Mouse (Mus musculus): ENCODE data around the gene Atf7. TPM values are rescaled to one million over a fixed set of nuclear protein-coding genes. Genes with fewer than 3 reads are reported as not detected.

The Atf7 gene
- polyA plus RNA-seq, 1 experiment from 2014 or later = 13.7 TPM

DNA sequence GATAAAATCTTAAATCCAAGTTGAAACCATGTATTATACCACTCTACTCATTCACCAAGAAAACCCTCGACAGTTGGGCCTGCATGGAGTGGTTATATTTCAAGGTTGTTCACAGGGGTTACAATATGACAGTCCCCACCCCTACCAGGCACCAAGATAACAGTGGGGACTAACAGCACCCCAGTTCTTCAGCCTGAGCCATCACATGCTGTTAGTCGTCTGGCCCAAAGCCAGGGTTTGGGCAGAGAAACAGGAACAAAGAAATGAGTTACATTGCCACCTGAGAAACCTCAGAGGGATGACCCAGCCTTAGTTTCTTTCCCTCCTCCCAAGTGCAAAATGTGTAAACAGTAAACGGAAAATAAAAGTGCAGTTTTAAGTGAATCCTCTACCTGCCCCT is 125.9 kb downstream of the Atf7 start:
- Histone ChIP-seq H3K4me3 (ENCODE audit: low read depth, low read length) (no peak overlapping the region), H3K9ac (replicated peaks; ENCODE audit: low read length) (no peak overlapping the region), H3K27ac (replicated peaks; ENCODE audit: low read depth, low read length) (no peak overlapping the region), H3K4me2 (ENCODE audit: low read depth, low read length) (no peak overlapping the region), H3K27me3 (ENCODE audit: control insufficient read depth, insufficient read depth, low read length) (no peaks in the 10 kb centered on the region), H3K36me3 (replicated peaks; ENCODE audit: control insufficient read depth, insufficient read depth, low read depth, low read length) (peaks cover 27% of the 10 kb centered on the region), H3K4me1 (ENCODE audit: control insufficient read depth, insufficient read depth, low read length) (no peaks in the 10 kb centered on the region), H3K9me3 (replicated peaks; ENCODE audit: control insufficient read depth, low read length) (no peaks in the 10 kb centered on the region)
- DNase-seq (ENCODE audit: low spot score) (no peak), ATAC-seq (replicated peaks; ENCODE audit: insufficient number of reproducible peaks, low FRiP score, low TSS enrichment, low read depth) (no peak)
- WGBS = 86% methylated on average over 3 of the region's 3 CpGs

DNA sequence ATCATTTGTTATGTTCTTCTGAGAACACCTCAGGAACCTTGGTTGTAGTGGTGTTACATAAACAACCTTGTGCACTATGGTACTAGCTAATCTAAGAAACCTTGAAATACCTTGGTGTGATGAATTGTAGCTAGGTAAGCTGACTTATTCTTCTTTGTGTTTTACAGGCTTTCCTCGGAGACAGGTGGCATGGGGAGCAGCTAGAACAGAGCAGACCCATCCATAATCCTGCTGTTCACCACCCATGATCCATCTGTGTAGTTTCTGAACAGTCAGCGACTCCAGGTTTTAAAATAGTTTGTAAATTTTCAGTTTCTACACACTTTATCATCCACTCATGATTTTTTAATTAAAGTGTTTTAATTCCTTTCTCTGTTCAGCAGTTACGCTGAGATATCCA is 126.9 kb downstream of the Atf7 start:
- H3K36me3 ChIP-seq (replicated peaks; ENCODE audit: control insufficient read depth, insufficient read depth, low read depth, low read length) = peaks cover 28% of the 10 kb centered on the region
- H3K4me2 ChIP-seq (ENCODE audit: low read depth, low read length) = no peak overlapping the region
- no peaks in the 10 kb centered on the region for H3K27me3 ChIP-seq (ENCODE audit: control insufficient read depth, insufficient read depth, low read length)
- WGBS = 94% methylated on average over 3 of the region's 3 CpGs
- ATAC-seq (replicated peaks; ENCODE audit: insufficient number of reproducible peaks, low FRiP score, low TSS enrichment, low read depth) (no peak), DNase-seq (ENCODE audit: low spot score) (no peak)
- no peaks in the 10 kb centered on the region for H3K9me3 ChIP-seq (replicated peaks; ENCODE audit: control insufficient read depth, low read length)
- no peak overlapping the region for H3K27ac ChIP-seq (replicated peaks; ENCODE audit: low read depth, low read length)
- H3K4me3 ChIP-seq (ENCODE audit: low read depth, low read length) = no peak overlapping the region
- no peak overlapping the region for H3K9ac ChIP-seq (replicated peaks; ENCODE audit: low read length)
- no peaks in the 10 kb centered on the region for H3K4me1 ChIP-seq (ENCODE audit: control insufficient read depth, insufficient read depth, low read length)

GRCm38 (mm10) chr15:102487664-102488063 is 137.6 kb downstream of the Atf7 start:
- no peak for DNase-seq (ENCODE audit: low spot score)

DNA sequence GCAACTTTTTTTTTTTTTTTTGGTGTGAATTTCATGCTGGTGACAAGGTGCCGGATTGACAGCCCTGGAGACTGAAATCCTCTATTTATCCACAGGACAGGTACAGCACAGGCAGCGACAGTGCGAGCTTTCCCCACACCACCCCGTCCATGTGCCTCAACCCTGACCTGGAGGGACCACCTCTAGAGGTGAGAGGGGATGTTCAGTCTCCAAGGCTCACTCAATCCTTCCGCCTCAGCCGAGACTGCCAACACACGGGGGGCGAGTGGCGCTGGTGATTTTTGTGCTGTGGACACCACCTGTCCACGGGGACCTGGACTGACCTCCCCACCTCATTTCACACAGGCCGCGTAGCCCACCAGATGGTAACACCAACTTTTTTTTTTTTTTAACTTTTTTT is 139.4 kb downstream of the Atf7 start:
- Histone ChIP-seq H3K4me3 (ENCODE audit: low read depth, low read length) (no peak overlapping the region), H3K4me2 (ENCODE audit: low read depth, low read length) (no peak overlapping the region), H3K27me3 (ENCODE audit: control insufficient read depth, insufficient read depth, low read length) (no peaks in the 10 kb centered on the region), H3K9me3 (replicated peaks; ENCODE audit: control insufficient read depth, low read length) (no peaks in the 10 kb centered on the region), H3K27ac (replicated peaks; ENCODE audit: low read depth, low read length) (no peak overlapping the region), H3K9ac (replicated peaks; ENCODE audit: low read length) (no peak overlapping the region), H3K36me3 (replicated peaks; ENCODE audit: control insufficient read depth, insufficient read depth, low read depth, low read length) (peaks cover 29% of the 10 kb centered on the region), H3K4me1 (ENCODE audit: control insufficient read depth, insufficient read depth, low read length) (no peaks in the 10 kb centered on the region)
- 86% methylated on average over 12 of the region's 12 CpGs for WGBS
- ATAC-seq (replicated peaks; ENCODE audit: insufficient number of reproducible peaks, low FRiP score, low TSS enrichment, low read depth) = no peak
- no peak for DNase-seq (ENCODE audit: low spot score)

More at GRCm38 (mm10) chr15:102487664-102488063, 137.6 kb downstream of the Atf7 start:
- H3K4me2 ChIP-seq (ENCODE audit: low read depth, low read length) = no peak overlapping the region
- H3K9ac ChIP-seq (replicated peaks; ENCODE audit: low read length) = no peak overlapping the region
- no peak for ATAC-seq (replicated peaks; ENCODE audit: insufficient number of reproducible peaks, low FRiP score, low TSS enrichment, low read depth)
- no peak overlapping the region for H3K4me3 ChIP-seq (ENCODE audit: low read depth, low read length)
- H3K4me1 ChIP-seq (ENCODE audit: control insufficient read depth, insufficient read depth, low read length) = no peaks in the 10 kb centered on the region
- WGBS = 80% methylated on average over 1 of the region's 1 CpGs
- peaks cover 29% of the 10 kb centered on the region for H3K36me3 ChIP-seq (replicated peaks; ENCODE audit: control insufficient read depth, insufficient read depth, low read depth, low read length)
- no peaks in the 10 kb centered on the region for H3K9me3 ChIP-seq (replicated peaks; ENCODE audit: control insufficient read depth, low read length)
- no peaks in the 10 kb centered on the region for H3K27me3 ChIP-seq (ENCODE audit: control insufficient read depth, insufficient read depth, low read length)
- no peak overlapping the region for H3K27ac ChIP-seq (replicated peaks; ENCODE audit: low read depth, low read length)

DNA sequence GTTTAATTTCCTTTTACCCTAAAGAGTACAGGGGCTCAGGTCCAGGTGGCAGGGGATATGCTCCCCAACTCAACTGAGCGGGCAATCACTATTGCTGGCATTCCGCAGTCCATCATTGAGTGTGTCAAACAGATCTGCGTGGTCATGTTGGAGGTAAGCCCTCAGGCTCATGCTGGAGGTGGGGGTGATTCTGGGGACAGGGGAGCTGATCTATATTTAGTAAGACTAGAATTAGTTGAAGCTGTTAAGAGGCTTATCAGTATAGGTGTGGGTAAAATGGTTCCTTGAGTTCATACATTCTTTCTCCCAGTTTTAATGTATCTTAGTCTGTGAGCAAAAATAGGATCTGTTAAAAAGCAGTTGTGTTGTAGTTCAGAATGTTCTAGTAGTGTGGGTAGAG is 142.1 kb downstream of the Atf7 start:
- H3K9ac ChIP-seq (replicated peaks; ENCODE audit: low read length) = no peak overlapping the region
- no peaks in the 10 kb centered on the region for H3K9me3 ChIP-seq (replicated peaks; ENCODE audit: control insufficient read depth, low read length)
- H3K4me1 ChIP-seq (ENCODE audit: control insufficient read depth, insufficient read depth, low read length) = no peaks in the 10 kb centered on the region
- DNase-seq (ENCODE audit: low spot score) (no peak), ATAC-seq (replicated peaks; ENCODE audit: insufficient number of reproducible peaks, low FRiP score, low TSS enrichment, low read depth) (no peak)
- H3K36me3 ChIP-seq (replicated peaks; ENCODE audit: control insufficient read depth, insufficient read depth, low read depth, low read length) = peaks cover 16% of the 10 kb centered on the region
- H3K4me3 ChIP-seq (ENCODE audit: low read depth, low read length) = no peak overlapping the region
- 87% methylated on average over 3 of the region's 3 CpGs for WGBS
- H3K4me2 ChIP-seq (ENCODE audit: low read depth, low read length) = no peak overlapping the region
- no peaks in the 10 kb centered on the region for H3K27me3 ChIP-seq (ENCODE audit: control insufficient read depth, insufficient read depth, low read length)
- H3K27ac ChIP-seq (replicated peaks; ENCODE audit: low read depth, low read length) = no peak overlapping the region

MicroRNA genes within 50 kb of the gene (microRNA counts, 519-probe panel; counts per million panel counts)
- microRNA mmu-miR-688 = not detected

Small RNAs within 50 kb of the gene (microRNA-seq; reads per million reads assigned to microRNA genes)
- gene Mir688 (ENCODE audit: borderline number of aligned reads) = not detected

Other genes with a start within 250 kb of the Atf7 start
- 12.8 and 13.9 TPM in 2 replicates for gene Sp1, start 219.3 kb downstream of the Atf7 start, polyA plus RNA-seq (2014; fragmentation: Nextera tagmentation; extraction: Ambion mirVana)
- gene Amhr2, start 180.1 kb downstream of the Atf7 start, polyA plus RNA-seq (2014; fragmentation: Nextera tagmentation; extraction: Ambion mirVana) = 0.24 TPM in 1 of 2 replicates, not detected in the other
- gene Prr13, start 166.4 kb downstream of the Atf7 start, polyA plus RNA-seq (2014; fragmentation: Nextera tagmentation; extraction: Ambion mirVana) = 75.0 and 76.5 TPM in 2 replicates
- 288 and 290 TPM in 2 replicates for gene Pcbp2, start 154.9 kb downstream of the Atf7 start, polyA plus RNA-seq (2014; fragmentation: Nextera tagmentation; extraction: Ambion mirVana)
- 3.4 TPM in 1 of 2 replicates, not detected in the other for gene Gm10337, start 121.7 kb downstream of the Atf7 start, polyA plus RNA-seq (2014; fragmentation: Nextera tagmentation; extraction: Ambion mirVana)
- 13.4 and 15.4 TPM in 2 replicates for gene Map3k12, start 108.4 kb downstream of the Atf7 start, polyA plus RNA-seq (2014; fragmentation: Nextera tagmentation; extraction: Ambion mirVana)
- 92.0 and 92.7 TPM in 2 replicates for gene Tarbp2, start 107.3 kb downstream of the Atf7 start, polyA plus RNA-seq (2014; fragmentation: Nextera tagmentation; extraction: Ambion mirVana)
- 0.52 and 0.66 TPM in 2 replicates for gene Npff, start 100.5 kb downstream of the Atf7 start, polyA plus RNA-seq (2014; fragmentation: Nextera tagmentation; extraction: Ambion mirVana)
- gene Gm28047, start 397 bp downstream of the Atf7 start, polyA plus RNA-seq (2014; fragmentation: Nextera tagmentation; extraction: Ambion mirVana) = 0.20 and 0.21 TPM in 2 replicates
- 60.4 and 79.9 TPM in 2 replicates for gene Atp5g2, start 46.9 kb upstream of the Atf7 start, polyA plus RNA-seq (2014; fragmentation: Nextera tagmentation; extraction: Ambion mirVana)
- gene Calcoco1, start 96.7 kb upstream of the Atf7 start, polyA plus RNA-seq (2014; fragmentation: Nextera tagmentation; extraction: Ambion mirVana) = 32.2 and 34.0 TPM in 2 replicates

Measured in embryonic facial prominence, embryonic 11.5 days (tissue).